19 mouse cellular contexts compared by ENCODE assay signal in the genomic region with DNA sequence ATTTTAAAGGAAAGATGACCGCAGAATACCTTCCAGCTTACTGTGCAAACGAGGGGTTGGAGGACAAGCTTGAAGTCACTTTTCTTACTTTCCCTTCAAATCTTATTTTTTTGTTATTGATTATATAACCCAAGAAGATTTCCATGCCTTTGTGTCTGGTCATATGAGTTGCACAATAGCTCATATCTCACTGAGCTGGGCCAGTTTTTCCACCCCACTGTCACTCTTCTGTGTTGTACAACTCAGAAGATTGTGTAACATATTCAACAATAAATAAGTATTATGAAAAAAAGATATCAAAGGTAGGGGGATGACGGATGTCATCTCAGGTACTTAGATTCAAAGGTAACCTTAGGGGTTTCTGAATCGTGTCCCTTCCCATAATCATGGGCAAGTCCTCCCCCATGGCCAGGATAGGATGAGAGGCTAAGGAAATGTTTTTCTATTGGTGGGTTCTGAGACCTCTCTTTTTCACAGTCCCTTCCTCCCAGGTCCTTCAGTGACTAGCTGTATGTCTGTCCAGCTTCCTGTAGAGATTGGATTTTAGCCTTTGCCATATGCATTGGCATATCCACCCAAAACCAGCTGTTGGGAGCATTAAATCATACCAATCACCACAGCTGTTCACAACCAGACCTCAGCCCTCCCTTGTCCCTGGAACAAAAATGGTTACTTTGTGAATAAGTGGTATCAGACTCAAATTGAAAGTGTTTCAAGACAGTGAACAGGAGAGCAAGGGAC. TPM values are rescaled to one million over a fixed set of nuclear protein-coding genes. Genes with fewer than 3 reads are reported as not detected.
"Had no signal": no experiment of that assay in that cellular context is flagged by ENCODE, and none has a peak within 500 bp of the region (broad histone marks: within the 10 kb centered on the region; RNA-seq: fewer than 3 reads in every experiment).

No protein-coding gene starts in this region.

- H3K36me3 ChIP-seq: midbrain, embryonic 13.5 days; midbrain, embryonic 15.5 days; neural tube, embryonic 13.5 days; neural tube, embryonic 15.5 days had no signal

- DNase-seq: lung, adult 18-20 months; lung, embryonic 14.5 days; lung, postnatal 10 days; lung, postnatal 4 days; retina, postnatal 1 day; right cerebral cortex, adult 18-20 months; right cerebral cortex, postnatal 25 days; right cerebral cortex, postnatal 4 days; spleen, adult 18-20 months; thymus, adult 18-20 months; thymus, postnatal 14 days; thymus, postnatal 36 days had no signal

- H3K27ac ChIP-seq: midbrain, embryonic 13.5 days; midbrain, embryonic 15.5 days; neural tube, embryonic 13.5 days; neural tube, embryonic 15.5 days had no signal

- H3K9ac ChIP-seq: lung, embryonic 14.5 days; midbrain, embryonic 13.5 days; midbrain, embryonic 15.5 days; neural tube, embryonic 13.5 days; neural tube, embryonic 15.5 days had no signal

- H3K4me2 ChIP-seq: midbrain, embryonic 11.5 days; midbrain, embryonic 13.5 days; midbrain, embryonic 15.5 days; neural tube, embryonic 13.5 days; neural tube, embryonic 15.5 days had no signal

- ATAC-seq: midbrain, embryonic 13.5 days; midbrain, embryonic 15.5 days had no signal

- H3K9me3 ChIP-seq: midbrain, embryonic 13.5 days; midbrain, embryonic 15.5 days; neural tube, embryonic 13.5 days; neural tube, embryonic 15.5 days had no signal

- H3K4me3 ChIP-seq: midbrain, embryonic 13.5 days; midbrain, embryonic 15.5 days; neural tube, embryonic 13.5 days; neural tube, embryonic 15.5 days had no signal

RNA-seq across cellular contexts. Expression of a gene that starts 35.9 kb away (rescaled TPM):
- total RNA-seq: midbrain, postnatal 0 days had no signal
- polyA plus RNA-seq: midbrain, embryonic 11.5 days; small intestine, adult 2 months had no signal
